Mouse (Mus musculus) right cerebral cortex, adult 2 months (tissue): ENCODE data around the gene Otub2.
A peak's percentile ranks its signal among the peaks of the same experiment; 100 is the strongest.

Experiments
- DNase-seq, 2 experiments: peaks; one replicate each; pipeline ENCODE4 v3.0.0; 2021 to 2022; ENCODE audit warnings: low spot score in 2 of 2

Otub2 gene

DNA sequence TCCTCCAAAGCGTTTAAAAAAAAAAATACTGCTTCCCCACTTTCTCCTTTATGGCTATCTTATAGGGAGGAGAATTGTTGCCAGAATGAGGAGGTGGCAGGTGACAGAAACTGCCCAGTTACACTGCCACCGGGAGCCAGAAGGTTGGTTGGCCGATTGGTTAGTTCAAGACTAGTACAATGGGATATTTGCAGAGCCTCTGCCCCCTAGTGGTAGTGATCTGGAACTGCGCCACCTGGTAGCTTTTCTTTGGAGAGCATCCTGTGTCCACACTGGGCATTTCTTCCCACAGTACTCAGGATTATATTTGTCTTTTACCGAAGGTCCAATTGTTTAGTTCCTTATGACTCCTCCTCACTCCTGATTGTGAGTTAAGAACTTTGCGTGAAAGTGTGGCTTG is 16.8 kb upstream of the Otub2 start:
- peak; percentile 64 to 69 for DNase-seq

DNA sequence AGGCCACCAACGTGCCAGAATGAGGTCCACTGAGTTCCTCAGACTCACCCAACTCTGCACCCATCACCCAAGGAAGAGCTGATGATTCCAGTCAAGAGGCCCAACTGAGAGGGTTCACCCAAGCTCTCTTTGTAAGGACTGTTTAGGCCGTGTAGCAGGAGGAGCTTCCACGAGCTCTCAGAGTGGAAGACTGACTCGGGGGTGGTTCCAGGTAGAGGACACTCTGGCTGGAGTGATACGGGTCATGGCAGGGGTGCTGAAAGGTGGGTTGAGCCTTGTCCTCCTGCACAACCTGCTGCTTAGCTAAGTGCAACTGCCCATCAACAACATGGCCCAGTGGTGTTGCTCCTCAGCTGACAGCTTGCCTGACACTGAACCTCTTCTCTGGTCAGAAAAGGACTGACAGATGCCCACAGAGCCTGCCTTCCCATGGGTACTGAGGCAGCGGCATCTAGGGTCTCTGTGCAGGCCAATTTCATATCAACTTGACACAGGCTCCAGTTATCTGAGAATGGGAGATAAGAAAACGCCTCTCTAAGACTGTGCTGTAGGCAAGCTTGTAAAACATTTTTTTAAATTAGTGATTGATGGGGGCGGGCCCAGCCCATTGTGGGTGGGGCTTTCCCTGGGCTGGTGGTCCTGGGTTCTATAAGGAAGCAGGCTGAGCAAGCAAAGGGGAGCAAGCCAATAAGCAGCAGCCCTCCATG is 14.8 kb upstream of the Otub2 start:
- DNase-seq, result no peak

DNA sequence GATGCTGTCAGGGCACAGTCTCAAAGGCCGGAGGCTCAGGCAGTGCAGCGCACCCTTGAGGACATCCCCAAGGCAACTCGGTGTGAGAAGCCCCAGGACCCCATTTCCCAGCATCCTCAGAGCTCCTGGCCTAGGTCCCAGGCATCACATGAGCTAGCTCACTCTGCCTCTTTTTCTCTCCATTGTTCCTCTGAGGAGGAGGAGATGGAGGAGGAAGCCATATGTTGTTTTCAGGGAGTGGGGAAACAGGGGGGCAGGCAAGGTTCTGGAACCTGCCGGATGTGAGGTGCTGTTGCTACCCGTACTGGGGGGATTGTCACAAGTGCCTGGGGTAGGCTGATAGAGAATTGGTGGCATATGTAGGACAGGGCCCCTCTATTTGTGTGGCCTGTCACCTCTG is 12.4 kb upstream of the Otub2 start:
- DNase-seq, result peak; percentile 68 to 73

DNA sequence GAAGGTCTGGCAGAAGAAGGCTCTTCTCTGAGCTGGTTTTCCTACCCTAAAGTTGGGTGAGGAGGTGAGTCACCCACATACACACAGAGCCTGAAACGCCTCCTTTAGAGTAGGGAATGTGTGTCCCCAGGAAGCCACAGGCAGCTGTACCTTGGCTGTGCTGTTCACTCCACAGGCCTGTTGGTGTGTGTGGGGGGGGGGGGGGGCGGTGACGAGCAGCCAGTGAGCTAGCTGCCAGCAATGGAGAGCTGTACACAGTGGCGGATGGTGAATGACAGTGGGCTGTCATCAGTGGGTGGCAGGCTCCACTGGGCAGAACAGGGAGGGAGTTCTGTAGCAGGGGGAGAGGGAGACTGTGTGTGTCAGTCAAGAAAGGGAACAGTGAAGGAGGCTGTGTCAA is 11.7 kb upstream of the Otub2 start:
- DNase-seq, result peak; percentile 58 to 70

DNA sequence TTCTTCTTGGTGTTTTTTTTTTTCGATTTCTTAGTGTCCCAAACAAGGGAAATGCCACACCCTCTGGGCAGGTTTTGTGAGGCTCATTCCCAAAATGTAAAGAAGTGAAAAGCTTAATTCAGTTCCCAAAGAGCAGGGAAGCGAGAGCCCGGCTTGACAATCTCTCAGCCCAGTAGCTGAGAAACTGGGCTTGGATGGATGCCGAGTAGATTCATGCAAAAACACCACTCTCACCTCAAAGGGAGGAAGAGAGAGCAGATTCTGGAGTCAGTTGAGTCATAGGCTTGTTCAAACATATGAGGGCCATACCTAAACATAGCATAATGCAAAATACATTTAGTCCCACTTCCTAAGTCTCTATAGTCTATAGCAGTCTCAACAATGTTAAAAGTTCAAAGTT is 8.3 kb upstream of the Otub2 start:
- DNase-seq, result no peak

DNA sequence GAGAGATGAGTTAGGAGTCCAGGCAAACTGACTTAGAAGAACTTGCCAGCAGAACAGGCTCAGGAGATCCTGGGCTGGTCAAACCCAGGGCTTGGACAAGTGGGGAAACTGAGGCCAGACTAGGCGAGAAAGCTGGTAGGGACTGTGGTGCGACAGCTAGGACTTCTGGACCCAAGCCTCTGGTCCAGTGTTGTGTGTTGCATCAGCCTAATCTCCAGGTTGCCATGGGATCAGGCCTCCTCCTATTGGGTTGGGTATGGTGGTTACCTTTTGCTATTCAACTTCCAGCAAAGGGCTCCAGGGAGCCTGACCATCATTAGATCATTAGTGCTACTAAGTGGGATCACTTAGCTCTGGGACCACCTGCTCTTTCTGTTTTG is 856 bp downstream of the Otub2 start:
- no peak for DNase-seq

DNA sequence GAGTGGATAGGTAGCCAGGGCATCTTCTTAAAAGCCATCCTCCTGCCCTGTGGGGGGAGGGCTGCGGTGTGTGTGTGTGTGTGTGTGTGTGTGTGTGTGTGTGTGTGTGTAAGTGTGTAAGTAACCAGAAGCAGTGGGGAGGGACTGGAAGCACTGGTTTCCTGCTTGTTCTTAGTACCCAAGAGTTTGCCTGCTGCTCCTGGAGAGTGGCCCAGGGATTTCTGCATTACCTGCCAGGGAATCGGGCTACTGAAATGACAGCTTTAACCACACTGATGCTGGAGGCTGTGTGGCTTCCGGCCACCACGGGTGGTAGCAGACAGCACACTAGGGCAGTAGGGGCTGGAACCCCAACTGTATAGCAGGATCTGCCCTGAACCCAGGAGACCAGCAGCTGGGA is 1.5 kb downstream of the Otub2 start:
- no peak for DNase-seq

DNA sequence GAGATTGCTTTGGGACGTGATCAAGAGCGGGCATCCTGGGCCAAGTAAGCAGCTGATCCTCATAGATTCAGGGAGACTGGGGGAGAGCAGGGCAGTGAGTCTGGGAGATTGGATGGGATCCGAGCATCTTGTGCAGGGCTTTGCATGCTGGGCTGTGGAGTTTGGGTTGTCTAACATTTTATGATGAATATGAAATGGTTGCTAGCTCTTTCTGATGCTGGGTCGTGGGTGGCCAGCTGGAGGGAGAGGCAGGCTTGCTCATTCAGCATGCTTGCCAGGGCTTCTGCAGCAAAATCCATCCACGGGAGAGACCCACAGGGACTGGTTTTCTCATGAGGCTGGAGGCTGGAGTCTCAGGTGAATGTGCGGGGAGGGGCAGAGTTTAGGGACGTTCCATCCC is 2.6 kb downstream of the Otub2 start:
- DNase-seq, result peak; percentile 72 to 75

DNA sequence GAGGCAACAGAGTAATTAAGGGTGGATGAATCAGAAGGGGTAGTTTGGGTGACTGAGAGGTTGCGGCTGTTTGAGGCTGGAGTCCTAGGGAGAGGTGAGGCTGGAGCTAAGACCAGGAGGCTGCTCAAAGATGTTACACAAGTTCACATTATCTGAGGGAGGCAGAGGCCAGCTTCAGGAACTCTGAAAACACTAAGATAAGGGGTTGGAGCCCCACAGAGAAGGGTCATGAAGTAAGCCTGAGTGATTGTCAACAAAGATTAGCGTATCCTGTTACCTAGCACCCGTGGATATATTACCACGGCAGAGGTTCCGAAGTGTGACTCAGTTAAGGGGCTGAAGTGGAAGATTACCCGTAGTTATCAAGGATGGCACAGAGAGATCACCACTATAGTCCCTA is 5.0 kb downstream of the Otub2 start:
- no peak for DNase-seq

DNA sequence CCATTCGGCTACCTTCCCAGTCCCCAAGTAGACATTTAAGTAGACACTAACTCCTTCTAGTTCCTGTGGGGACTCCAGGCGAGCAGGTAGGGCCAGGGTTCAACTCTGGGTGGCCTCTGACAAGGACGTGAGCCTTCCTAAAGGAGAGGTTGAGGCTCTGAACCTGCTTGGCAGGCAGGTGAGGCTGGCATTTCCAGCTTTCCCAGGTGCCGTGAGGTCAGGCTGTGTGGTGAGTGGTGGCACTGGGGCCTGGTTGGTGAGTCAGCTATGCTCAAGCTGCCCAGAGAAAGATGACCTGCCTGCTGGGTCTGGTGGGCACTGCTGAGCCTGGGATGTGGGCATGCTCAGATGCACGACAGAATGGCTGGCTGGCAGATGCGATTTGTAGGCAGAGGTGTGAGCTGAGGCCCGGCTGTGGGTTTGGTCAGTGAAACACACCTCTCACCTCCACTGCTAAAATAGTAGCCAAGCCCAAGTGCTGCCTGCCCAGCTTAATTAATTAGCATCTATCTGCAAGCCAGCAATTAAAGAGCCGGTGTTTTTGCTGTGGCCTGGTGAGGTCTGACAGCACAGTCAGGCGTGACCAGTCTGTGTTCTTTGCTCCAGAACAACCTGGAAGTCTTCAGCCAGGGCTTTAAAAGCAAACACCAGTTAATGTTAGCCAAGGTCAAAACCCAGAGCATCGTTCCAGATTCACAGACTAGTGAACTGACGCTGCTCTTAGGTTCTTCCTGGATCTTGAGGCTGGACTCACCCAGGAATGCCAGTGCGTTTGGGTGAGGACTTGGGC is 7.2 kb downstream of the Otub2 start:
- DNase-seq, result no peak

DNA sequence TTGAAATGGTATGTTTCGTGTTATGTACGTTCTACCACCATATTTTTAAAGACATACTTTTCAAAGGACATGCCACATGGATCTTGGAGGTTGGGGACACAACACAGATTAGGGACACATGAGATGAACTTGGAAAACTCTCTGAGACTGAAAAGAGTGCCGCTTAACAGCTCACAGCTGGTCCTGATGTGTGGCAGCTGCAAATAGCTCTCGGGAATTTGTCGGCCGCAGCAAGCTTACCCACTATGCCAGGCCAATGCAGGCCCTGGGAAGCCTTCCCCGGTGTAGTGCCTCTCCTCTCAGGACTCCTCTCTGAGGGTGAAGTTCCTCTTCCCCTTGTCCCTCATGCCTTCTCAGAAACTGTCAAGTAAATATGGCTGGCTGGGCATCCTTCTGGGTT is 8.3 kb downstream of the Otub2 start:
- no peak for DNase-seq

DNA sequence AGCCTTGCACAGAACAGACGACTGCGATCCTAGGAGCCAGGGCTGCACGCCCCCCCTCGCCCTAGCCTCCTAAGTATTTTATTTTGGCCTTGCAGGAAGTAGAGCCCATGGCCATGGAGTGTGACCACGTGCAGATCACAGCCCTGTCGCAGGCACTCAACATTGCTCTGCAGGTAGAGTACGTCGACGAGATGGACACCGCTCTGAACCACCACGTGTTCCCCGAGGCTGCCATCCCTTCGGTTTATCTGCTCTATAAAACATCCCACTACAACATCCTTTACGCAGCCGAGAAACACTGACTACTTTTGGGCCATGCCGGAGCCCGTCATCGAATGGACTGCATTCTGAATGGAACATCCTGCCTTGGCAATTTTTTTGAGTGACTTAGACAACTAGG is 15.6 kb downstream of the Otub2 start:
- no peak for DNase-seq

DNA sequence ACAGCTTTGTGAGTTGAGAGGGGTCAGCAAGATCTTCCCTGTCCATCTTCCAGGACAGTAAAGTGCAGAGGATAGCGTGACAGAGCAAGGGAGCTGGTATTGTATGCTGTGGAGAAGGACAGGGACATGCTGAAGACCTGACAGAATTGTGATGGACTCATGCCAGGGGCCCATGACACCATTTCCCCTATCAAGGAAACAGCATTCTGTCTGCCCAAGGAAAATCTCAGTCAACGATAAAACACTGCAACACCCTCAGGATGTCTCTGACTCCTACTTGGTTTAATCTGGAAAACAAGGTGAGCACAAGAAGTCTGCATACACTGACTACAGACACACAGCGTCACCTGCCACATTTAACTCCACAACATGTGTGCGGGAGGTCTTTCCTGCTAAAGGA is 19.2 kb downstream of the Otub2 start, which contains the start of gene 9330161L09Rik:
9330161L09Rik (minus strand) TSS at position 101 of the 400 bp plus-strand sequence.
- no peak for DNase-seq

DNA sequence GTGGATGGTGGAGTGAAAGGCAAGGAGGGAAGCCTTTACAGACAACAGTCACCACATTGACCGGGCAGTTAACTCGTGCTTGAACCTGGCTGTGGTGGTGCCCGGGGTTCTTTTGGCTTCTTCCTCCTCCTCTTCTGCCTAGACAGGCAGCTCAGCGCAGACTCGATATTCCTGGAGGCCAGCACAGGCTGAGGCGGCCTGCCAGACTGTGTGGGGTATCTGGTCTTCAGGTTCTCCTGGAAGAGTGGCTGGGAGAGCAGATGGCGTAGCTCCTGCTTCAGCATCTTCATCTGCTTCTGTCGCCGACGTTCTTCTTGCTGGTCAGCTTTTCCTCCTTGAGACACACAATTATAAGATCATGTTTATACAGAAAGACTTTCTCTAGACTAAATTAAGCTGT is 19.7 kb downstream of the Otub2 start:
- DNase-seq, result peak; percentile 67 to 68

DNA sequence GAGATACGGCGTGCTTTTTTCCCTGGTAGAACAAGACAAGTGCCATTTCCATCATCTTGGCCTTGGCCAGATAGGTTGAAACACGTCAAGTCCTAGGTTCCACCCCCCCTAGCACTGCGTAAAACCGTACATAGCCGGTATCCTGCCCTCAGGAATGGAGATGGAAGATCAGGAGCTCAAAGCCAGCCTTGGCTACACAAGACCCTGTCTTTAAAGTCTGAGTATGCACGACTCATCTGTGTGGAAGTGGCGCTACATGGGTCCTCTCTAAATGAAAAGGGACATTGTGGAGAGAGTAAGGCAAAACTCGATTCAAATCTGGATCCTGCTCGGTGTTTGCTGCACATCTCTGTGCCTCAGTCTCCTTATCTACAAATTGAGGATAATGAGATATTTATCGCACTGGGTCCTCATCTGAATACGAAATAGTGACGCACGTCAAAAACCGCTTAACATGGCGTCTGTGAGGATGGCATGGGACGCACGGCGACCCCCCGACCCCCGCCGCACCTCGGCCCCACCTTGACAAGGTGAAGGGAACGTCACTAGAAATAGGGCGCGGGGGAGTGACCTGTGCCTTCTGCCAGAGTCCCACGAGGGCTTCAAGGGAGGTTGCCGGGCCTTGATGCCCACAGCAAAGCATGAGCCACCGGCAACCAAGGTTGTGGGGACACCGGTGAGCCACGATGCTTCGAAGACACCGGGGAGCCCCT is 36.7 kb downstream of the Otub2 start:
- DNase-seq, result no peak

DNA sequence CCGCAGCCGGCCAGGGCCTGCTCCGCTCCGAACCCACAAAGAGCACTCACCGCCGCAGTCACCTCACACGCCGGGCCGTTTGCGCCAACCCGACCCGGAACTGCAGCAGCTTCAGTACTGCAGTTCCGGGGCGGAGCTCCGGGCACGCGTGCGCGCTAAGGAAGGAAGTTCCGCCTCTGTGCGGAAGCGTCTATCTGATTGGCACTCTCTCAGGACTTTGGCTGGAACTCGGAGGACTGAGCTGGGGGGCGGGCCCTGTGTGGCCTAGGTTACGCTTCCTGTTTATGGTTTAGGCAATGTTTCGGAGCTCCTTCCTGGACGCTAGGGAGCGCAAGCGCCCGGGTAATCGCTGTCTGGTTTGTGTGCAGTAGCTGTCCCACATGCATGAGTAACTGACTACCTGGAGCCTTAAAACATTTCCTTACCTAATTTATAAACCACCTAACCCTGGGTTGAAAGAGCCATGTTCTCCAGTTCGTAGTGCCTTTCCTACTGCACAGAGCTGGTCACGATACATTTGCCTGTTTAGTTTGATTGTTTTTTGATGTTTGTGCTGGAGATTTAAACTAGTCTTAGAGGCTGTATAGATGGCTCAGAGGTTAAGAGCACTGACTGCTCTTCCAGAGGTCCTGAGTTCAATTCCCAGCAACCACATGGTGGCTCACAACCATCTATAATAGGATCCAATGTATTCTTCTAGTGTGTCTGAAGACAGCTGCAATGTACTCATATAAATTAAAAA is 37.4 kb downstream of the Otub2 start, which contains the start of gene Ddx24:
Ddx24 (minus strand) TSS at position 102 of the 742 bp plus-strand sequence.
- DNase-seq, result peak; percentile 97 to 99

DNA sequence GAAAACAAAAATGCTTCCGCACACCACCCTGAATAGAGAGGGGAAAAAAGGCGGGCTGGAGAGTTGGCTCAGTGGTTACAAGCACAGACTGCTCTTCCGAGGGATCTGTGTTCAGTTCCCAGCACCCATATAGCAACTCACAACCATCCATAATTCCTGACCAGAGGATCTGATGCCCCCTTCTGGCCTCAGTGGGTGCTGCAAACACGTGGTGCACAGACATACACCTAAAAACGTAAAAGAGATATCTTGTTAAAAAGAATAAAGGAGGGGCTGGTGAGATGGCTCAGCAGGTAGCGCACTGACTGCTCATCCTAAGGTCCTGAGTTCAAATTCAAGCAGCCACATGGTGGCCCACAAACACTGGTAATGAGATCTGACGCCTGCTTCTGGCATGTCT is 38.2 kb downstream of the Otub2 start:
- DNase-seq, result no peak

DNA sequence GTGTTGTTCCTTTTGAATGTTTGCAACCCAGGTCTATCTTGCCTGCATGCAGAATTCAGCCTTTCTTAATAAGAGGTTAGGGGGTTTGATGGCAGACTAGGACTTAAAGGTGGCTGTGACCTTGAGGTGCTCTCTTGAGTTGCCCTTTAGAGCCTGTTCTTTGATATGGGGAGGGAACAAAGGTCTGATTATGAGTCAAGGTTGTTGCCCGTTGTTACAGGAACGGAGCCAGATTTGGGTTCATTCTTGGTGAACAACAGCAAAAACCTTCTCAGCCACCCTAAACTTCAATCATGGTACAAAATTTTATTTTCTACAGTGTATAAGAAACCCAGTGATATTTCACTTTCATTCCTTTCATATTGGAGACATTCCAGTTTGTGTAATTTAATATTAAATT is 44.9 kb downstream of the Otub2 start:
- no peak for DNase-seq

DNA sequence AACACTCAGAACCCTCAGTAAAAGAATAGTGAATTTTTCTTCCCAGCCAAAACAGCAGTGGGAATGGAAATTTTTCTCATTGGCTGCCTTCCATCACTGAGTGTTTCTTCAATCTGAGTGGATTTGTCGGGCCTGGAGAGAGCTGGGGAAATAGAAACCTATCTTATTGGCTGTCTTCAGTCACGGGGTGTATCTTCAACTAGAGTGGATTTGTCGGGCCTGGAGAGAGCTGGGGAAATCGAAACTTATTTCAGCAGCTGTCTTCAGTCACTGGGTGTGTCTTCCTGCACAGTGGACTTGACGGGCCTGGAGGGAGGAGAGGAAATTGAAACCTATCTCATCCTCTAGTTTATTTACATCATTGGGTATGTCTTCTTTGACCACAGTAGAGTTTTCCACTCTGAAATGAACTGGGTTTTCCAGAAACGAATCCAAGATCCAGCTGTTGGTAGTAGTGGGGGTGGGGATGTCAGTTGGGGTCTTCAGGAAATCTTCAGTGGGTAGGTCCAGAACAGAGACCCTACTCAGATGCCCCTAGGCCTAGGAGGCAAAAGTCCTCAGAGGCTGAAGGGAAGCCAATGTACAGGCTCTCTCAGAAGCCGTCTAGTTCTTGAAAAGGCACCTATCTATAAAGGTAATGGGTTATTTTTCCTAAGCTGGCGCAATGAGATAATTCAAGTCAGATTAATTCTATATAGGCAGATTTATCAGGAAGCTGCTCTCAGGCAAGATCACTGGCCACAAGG is 45.7 kb downstream of the Otub2 start, which contains the start of gene Ifi27:
Ifi27 (plus strand) TSS at position 226 of the 746 bp plus-strand sequence.
- DNase-seq, result peak; percentile 45 to 59

DNA sequence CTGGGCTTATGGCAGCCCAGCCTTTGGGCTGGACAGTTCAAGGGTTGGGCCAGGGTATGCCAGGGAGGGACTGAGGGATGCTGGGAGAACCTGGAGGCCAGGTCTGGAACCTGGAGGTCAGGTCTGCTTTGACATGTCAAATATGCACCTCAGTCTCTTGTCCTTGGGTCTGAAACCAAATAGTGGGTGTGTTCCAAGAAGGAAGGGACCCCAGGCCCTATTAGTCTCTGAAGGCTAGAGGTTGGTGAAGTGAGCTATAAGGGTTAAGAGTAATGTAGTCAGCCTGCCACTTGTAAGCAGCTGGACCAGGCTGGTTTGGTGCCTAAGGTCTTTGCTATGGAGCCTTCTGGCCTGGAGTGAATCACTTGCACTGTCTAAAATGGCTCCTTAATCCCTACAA is 46.4 kb downstream of the Otub2 start:
- DNase-seq, result no peak

DNA sequence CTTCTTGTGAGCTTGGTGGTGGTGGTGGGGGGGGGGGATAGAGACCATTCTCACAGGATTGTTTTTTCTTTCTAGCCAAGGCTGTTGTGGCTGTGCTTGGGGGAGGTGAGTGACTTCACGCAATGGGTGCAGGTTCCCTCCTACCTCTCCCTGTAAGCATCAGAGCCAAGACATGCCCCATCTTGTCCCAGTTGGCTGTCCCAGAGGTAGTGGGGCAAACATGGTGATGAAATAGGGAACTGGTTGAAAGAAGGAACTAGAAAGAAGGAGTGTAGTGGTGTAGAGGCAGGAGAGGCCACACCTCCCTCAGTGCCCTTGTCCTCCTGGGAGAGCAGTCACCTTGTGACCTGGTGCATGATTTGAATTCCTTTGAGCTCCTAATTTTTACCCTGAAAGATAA is 49.1 kb downstream of the Otub2 start:
- no peak for DNase-seq
